Mouse (Mus musculus) ES-Bruce4 (cell line): ENCODE measurements around the gene Rapgef1.

ENCODE experiments used
- CTCF ChIP-seq: IDR thresholded peaks from one replicate; pipeline ENCODE4 v1.8.1; 2011; ENCODE audit warnings: low read depth, low read length
- POLR2A ChIP-seq: IDR thresholded peaks from one replicate; pipeline ENCODE4 v1.8.1; 2011; ENCODE audit warnings: low read length; ENCODE audit not compliant: insufficient read depth

GRCm38 (mm10) chr2:29729500-29729899 is 110.0 kb downstream of the Rapgef1 start:
- no peak for TF ChIP-seq CTCF
- peak; percentile 19 for TF ChIP-seq POLR2A
